Mouse (Mus musculus) urinary bladder, adult 18-20 months (tissue): ENCODE results near the gene Klhl11.
A peak's percentile ranks its signal among the peaks of the same experiment; 100 is the strongest.

ENCODE experiments used
- DNase-seq, 2 experiments: peaks; one replicate each; pipeline ENCODE4 v3.0.0; 2022; ENCODE audit warnings: low spot score in 2 of 2, mixed read lengths in 2 of 2

The Klhl11 gene

GRCm38 (mm10) chr11:100471352-100472196 is 967 bp downstream of the Klhl11 start:
- no peak for DNase-seq

GRCm38 (mm10) chr11:100465833-100466232 is 6.7 kb downstream of the Klhl11 start:
- no peak for DNase-seq

DNA sequence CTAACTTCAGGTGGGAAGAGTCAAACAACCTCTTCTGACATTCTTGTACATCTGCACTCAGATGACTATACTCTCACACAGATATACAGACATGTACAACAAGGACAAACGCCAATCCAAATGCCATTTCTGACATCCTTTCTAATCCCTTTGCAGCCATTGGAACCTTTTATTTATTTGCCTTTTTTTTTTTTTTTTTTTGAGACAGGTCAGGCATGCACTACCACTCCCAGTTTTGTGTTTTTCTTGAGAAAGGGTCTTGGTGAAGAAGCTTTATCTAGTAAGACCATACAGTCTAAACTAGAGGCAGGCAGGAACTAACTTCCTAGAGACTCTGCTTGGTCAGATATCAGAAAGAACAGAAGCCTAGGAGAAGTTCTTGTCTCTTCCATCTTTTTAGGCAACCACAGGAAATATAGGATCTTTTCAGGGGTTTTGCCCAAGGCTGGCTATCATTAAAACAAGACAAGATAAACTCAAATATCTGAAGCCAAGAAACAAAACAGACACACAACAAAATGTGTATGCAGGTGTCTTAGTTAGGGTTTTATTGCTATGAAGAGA is 7.2 kb downstream of the Klhl11 start:
- DNase-seq, result no peak

DNA sequence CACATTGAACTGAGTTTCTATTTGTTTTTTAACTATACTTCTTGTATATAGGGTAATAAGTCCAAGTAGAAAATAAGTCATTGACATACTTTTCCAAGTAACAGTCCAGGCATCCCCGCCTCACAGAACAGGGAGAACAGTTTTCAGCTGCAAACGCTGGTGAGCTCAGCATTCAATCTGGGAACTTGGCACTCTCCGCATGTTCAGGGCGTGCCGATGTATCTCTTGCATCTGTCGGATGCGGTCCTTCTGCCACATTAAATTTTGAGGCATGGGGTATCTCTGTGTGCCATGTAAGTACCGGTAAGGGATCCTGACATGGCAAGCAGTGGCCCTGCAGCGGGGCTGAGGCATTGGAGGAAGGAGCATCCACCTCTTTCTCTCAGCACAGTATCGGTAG is 9.8 kb downstream of the Klhl11 start:
- DNase-seq, result no peak

DNA sequence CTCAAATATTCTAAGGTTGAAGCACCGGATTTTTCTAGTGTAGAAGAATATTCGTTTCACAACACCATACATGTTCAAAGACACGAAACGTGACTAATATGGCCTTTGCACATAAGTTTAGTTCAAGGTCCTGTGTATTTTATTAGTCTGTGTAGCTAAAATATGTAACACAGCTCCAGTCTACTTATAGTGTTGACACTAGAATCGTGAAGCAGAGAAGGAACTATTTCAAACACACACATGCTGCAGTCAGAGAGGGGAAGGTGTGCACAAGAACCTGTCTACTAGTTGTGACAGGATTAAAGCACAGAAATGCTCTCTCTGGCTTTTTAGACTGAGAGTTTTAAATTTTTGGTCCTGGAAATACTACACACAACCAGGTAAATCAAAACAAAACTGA is 14.8 kb downstream of the Klhl11 start:
- DNase-seq, result no peak

DNA sequence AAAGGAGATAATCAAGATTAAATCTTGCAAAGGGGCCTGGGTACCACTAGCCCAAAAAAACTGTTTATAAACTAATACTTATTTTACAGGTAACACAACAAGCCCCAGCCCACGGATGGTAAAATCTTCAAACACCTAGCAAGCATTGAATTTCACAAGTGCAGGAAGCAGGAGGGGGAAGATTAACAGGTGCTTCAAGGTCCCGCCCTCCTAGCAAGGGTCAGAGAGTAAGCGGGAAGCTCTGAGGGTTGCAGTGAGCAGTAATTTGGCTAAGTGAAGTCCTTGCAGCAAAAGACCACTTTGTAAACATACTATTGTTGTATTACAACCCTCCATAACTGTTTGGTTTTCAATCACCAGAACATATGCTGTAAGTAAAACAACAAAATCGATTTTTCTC is 15.3 kb downstream of the Klhl11 start:
- no peak for DNase-seq

DNA sequence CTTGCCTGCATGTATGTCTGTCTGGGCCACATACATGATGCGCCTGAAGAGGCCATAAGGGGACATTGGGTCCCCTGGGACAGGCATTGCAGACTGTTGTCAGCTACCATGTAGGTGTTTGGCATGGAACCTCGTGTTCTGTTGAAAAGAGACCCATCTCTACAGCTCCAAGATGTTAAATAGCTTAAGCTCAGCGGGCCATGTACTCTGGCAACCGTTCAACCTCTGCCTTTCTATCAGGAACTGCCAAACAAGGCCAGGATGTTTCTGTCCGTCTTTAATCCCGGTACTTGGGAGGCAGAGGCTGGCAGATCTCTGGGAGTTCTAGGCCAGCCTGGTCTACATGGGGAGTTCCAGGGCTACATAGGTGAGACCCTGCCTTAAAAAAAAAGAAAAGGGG is 29.9 kb downstream of the Klhl11 start:
- DNase-seq, result no peak

DNA sequence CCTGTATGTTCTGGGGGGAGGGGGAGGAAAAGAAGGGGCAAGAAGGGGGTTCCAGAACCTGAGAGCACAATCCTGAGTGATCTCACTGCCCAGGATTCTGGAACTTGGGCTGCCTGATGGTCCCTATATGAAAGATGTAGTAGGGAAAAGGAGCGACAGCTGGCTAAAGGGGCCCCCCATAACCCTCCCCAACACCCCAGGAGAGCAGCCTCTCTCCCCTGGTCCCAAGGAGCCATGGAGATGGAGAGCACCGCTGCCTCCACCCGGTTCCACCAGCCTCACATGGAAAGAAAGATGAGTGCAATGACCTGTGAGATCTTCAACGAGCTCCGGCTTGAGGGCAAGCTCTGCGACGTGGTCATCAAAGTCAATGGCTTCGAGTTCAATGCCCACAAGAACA is 30.7 kb downstream of the Klhl11 start, which contains the start of the genes Nt5c3b and Klhl10:
Gene Nt5c3b, minus strand, starts transcription at position 12 of the 400 bp plus-strand sequence.
Gene Klhl10, plus strand, starts transcription at position 121 of the 400 bp plus-strand sequence.
- DNase-seq, result no peak

GRCm38 (mm10) chr11:100440691-100441522 is 31.6 kb downstream of the Klhl11 start:
- peak; percentile 77 to 80 for DNase-seq

GRCm38 (mm10) chr11:100437901-100438300 is 34.6 kb downstream of the Klhl11 start:
- DNase-seq, result no peak

DNA sequence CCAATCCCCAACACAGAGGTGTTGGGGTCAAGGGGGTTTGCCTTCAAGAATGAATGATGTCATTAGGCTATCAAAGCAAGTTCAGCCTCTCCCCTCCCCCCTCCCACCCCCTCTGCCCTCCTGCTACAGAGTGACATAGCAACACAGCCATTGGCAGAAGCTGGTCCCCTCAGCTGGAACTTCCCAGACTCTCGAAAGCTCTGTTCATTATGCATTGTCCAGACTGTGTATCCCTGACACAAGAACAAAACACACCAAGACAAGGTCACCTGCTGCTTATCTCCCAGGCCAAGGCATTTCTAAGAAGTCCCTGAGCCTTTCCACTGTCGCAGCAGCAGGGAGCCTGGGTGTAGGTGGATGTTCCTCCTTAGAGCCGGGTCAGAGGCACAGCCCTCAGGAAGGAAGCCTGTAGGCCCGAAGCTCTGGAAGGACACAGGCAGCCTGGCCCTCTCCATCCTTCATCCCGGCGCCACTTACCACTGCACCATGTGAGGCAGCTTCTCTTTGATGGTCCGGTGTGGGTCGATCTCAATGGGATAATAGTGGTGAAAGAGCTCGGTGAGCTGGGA is 36.8 kb downstream of the Klhl11 start:
- no peak for DNase-seq

- no peak for DNase-seq
These were observed 40.5 kb downstream of the Klhl11 start for GRCm38 (mm10) chr11:100432002-100432401.

DNA sequence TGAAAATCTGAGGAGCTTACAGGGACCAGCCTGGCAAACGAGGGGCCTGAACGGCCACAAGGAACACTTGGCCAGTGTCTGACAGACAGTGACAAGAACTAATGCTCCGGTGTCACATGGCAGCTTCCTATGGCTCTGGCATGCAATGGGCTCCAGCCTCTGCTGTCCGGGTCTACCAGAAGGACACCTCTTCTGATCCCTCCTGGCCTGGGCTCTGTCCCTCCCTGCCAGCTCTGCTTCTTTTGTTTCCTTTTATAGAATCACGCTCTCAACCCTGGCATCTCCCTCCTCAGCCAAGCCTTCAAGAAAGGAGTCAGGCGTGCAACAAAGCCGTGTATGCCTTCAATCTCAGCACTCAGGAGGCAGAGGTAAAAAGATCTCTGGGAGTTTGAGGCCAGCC is 42.5 kb downstream of the Klhl11 start:
- DNase-seq, result no peak

DNA sequence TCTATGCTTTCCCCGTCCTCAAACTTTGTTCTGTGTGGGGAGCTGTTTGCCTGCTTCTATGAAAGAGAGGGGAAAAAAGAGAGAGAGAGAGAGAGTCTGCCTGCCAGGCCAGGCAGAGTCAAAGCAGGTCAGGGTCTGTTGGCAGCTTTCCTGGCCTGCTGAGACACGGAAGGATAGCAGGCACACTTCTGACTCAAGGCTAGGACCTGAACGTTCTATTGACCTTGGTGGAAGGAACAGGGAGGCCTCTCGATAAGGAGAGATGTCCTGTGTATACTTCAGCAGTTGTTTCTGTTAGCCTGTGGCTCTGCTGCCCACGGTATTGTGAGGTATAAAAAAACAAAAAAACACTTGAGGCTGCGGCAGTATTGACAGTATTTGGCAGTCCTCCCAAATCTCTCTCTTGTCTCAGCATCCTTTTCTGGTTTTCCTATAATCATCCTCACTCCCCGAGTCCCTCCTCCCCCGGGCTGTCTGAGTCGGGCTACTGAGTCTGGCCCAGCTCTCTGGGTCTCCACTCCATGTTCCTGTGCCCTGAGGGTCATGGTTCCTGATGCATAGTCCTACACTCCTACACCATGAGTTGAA is 43.8 kb downstream of the Klhl11 start:
- DNase-seq, result no peak

DNA sequence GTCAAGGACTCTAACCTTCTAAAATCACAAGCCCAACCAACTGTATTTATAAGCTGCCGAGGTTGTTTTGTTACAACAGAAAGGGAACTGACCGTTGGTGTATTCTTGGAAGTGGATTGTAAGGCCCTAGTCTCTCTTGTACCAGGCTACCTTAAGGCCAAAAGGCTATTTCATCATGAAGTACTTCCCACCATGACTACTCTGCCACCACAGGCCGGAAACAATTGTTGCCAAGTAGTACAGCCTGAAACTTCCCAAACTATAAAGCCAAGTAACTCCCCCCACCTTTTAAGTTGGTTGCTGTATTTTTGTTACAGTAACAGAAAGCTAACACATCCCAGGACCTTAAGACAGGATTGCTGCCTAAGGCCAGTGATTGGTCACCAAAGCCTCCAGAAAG is 45.7 kb downstream of the Klhl11 start:
- no peak for DNase-seq

GRCm38 (mm10) chr11:100425851-100426250 is 46.7 kb downstream of the Klhl11 start:
- peak; percentile 56 to 66 for DNase-seq

- DNase-seq, result no peak
These were observed 48.7 kb downstream of the Klhl11 start for GRCm38 (mm10) chr11:100423836-100424235.

DNA sequence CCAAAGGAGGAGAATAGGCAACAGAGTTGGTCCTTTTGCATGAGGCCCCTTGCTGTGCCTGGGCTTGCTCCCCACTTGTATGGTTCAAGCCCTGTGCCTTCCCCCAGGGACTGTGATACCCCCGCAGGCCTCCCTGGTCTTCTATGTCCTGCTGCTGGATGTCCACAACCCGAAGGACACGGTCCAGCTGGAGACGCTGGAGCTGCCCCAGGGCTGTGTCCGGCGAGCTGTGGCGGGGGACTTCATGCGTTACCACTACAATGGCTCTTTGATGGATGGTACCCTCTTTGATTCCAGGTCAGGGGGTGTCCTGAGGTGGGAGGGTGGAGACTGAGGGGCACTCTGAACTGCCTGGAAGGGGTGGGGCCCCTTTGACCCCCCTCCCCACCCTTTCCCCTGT is 51.0 kb downstream of the Klhl11 start:
- DNase-seq, result no peak

DNA sequence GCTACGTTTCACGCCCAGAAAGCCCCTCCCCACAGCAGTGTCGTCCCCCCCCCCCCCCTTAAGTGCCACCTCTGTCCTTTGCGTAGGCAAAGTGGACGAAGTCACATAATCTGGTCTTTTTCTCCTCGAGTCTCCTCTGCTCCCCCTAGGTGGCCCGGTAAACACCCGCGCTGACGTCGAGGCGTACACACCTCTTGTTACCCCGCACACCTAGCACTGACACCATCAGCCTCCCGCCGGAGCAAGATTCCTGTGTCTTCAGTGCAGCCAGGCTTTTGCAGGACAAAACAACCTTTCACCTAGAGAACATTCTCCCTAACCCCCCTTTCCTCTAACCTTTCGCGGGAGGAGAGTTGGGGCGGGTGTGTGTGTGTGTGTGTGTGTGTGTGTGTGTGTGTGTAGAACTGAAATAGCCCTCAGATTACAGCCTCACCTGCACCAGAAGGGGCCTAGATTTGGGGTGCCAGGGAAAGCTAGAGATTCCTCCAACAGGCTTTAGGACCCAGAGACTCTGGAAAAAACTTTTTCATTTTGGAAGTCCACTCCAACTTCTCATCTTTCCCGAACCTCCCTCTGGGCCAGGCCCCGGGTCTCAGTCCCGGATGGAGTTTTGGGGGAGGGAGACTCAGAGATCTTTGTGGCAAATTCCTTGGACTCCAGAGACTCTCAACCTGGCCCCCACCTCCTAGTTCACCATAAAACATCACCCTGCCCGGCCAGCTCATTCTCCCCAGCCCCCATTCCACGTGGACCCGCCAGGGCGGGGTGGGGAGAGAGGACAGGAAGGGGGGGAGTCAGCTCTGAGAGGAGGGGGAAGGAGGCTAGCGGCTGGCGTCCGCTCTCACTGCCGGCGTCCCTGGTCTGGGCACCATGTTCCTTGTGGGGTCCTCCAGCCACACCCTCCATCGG is 57.4 kb downstream of the Klhl11 start, which contains the start of gene Fkbp10:
Gene Fkbp10, plus strand, starts transcription at position 784 of the 909 bp plus-strand sequence.
- peak in 1 of 2 experiments; percentile 65 for DNase-seq
